Mouse (Mus musculus): ENCODE measurements at regions not wholly inside any gene's neighbourhood (a gene's known extent, or its start where the extent isn't known, plus 50 kb on each side); places are given as distances from the start of the nearest gene placed in this dataset.

GRCm38 (mm10) chr2:166216512-166216865 is 61.0 kb upstream of the Sulf2 start:
- 66% methylated on average over 11 of the region's 11 CpGs for WGBS
- H3K9ac ChIP-seq (replicated peaks; ENCODE audit: low read depth, low read length) = no peak overlapping the region
- no peak for ATAC-seq

DNA sequence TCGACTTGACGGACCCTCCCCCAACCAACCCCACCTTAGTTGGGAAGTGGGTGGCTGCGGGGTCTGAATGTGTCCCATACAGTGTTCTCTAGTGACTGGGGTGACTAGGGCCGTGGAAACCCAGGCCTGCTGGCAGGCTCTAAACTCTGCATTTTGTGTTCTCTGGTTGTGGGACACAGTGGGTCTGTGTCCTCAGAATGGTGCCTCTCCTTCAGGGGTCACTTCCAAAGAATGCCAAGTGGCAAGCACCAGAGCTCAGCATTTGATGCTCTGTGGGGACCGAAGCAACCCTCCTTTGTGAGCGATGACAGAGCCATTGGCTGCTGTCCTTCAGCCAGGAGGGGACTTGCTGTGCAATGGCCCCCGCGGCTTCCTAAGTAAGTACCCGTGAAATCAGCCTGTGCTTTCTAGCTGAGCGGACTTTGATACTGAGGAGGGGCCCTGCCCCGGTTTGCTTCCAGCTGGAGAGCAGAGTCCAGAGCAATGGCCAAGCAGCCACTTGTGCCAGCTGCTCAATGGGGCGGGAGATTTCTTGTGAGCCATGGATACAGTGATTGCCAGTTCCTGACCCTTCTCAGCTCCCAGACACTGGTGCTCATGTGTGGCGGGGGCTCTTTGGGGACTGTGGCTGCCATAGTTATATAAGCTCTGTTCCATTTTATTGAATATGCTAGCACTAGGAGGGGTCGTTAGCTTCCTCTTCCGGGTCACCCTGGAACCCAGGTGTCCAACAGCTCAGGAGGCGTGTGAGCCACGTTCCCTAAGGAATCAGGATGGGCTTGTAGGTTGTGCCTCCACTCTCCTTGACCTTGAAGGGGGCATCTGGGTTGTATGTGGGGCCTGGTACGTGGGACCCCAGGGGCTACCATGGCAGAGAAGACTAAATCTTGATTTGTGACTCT is 60.4 kb upstream of the Sulf2 start:
- H3K4me2 ChIP-seq (ENCODE audit: low read length) = no peak overlapping the region
- 52% methylated on average over 18 of the region's 18 CpGs for WGBS
- H3K36me3 ChIP-seq (ENCODE audit: control insufficient read depth, insufficient read depth) = no peaks in the 10 kb centered on the region
- H3K9ac ChIP-seq (replicated peaks; ENCODE audit: low read depth, low read length) = no peak overlapping the region
- H3K4me3 ChIP-seq (replicated peaks; ENCODE audit: low read length) = no peak overlapping the region
- no peak overlapping the region for H3K27ac ChIP-seq (ENCODE audit: low read length)
- ATAC-seq = peak; percentile 80
- no peaks in the 10 kb centered on the region; the same call in 1 of the 2 replicates for H3K27me3 ChIP-seq (replicated peaks; ENCODE audit: control insufficient read depth, insufficient read depth, low read length)
- H3K4me1 ChIP-seq (replicated peaks; ENCODE audit: control insufficient read depth, insufficient read depth, low read length) = peaks cover 13% of the 10 kb centered on the region
- no peaks in the 10 kb centered on the region for H3K9me3 ChIP-seq (ENCODE audit: control insufficient read depth, low read length)

More at GRCm38 (mm10) chr2:166216512-166216865, 61.0 kb upstream of the Sulf2 start:
- no peaks in the 10 kb centered on the region; the same call in 1 of the 2 replicates for H3K27me3 ChIP-seq (replicated peaks; ENCODE audit: control insufficient read depth, insufficient read depth, low read length)
- H3K4me2 ChIP-seq (ENCODE audit: low read length) = no peak overlapping the region
- H3K27ac ChIP-seq (ENCODE audit: low read length) = no peak overlapping the region
- H3K4me1 ChIP-seq (replicated peaks; ENCODE audit: control insufficient read depth, insufficient read depth, low read length) = peaks cover 13% of the 10 kb centered on the region
- no peaks in the 10 kb centered on the region for H3K36me3 ChIP-seq (ENCODE audit: control insufficient read depth, insufficient read depth)
- no peak overlapping the region for H3K4me3 ChIP-seq (replicated peaks; ENCODE audit: low read length)
- no peaks in the 10 kb centered on the region for H3K9me3 ChIP-seq (ENCODE audit: control insufficient read depth, low read length)

- H3K9ac ChIP-seq (replicated peaks; ENCODE audit: low read depth, low read length) = no peak overlapping the region
- no peaks in the 10 kb centered on the region; the same call in 1 of the 2 replicates for H3K27me3 ChIP-seq (replicated peaks; ENCODE audit: control insufficient read depth, insufficient read depth, low read length)
- peaks cover 13% of the 10 kb centered on the region for H3K4me1 ChIP-seq (replicated peaks; ENCODE audit: control insufficient read depth, insufficient read depth, low read length)
- H3K4me3 ChIP-seq (replicated peaks; ENCODE audit: low read length) = no peak overlapping the region
- no peak for ATAC-seq
- no peak overlapping the region for H3K4me2 ChIP-seq (ENCODE audit: low read length)
- WGBS = 70% methylated on average over 7 of the region's 7 CpGs
- no peaks in the 10 kb centered on the region for H3K36me3 ChIP-seq (ENCODE audit: control insufficient read depth, insufficient read depth)
- H3K27ac ChIP-seq (ENCODE audit: low read length) = no peak overlapping the region
- H3K9me3 ChIP-seq (ENCODE audit: control insufficient read depth, low read length) = no peaks in the 10 kb centered on the region
Observed at GRCm38 (mm10) chr2:166215191-166215590, 59.7 kb upstream of the Sulf2 start.

- Histone ChIP-seq H3K27ac (ENCODE audit: low read length) (no peak overlapping the region), H3K36me3 (ENCODE audit: control insufficient read depth, insufficient read depth) (no peaks in the 10 kb centered on the region), H3K9ac (replicated peaks; ENCODE audit: low read depth, low read length) (no peak overlapping the region), H3K27me3 (replicated peaks; ENCODE audit: control insufficient read depth, insufficient read depth, low read length) (no peaks in the 10 kb centered on the region), H3K4me3 (replicated peaks; ENCODE audit: low read length) (no peak overlapping the region), H3K4me1 (replicated peaks; ENCODE audit: control insufficient read depth, insufficient read depth, low read length) (peaks cover 9% of the 10 kb centered on the region), H3K4me2 (ENCODE audit: low read length) (no peak overlapping the region), H3K9me3 (ENCODE audit: control insufficient read depth, low read length) (no peaks in the 10 kb centered on the region)
- 76% methylated on average over 3 of the region's 3 CpGs for WGBS
- no peak for ATAC-seq
Observed at GRCm38 (mm10) chr2:166207145-166207508, 51.7 kb upstream of the Sulf2 start.

DNA sequence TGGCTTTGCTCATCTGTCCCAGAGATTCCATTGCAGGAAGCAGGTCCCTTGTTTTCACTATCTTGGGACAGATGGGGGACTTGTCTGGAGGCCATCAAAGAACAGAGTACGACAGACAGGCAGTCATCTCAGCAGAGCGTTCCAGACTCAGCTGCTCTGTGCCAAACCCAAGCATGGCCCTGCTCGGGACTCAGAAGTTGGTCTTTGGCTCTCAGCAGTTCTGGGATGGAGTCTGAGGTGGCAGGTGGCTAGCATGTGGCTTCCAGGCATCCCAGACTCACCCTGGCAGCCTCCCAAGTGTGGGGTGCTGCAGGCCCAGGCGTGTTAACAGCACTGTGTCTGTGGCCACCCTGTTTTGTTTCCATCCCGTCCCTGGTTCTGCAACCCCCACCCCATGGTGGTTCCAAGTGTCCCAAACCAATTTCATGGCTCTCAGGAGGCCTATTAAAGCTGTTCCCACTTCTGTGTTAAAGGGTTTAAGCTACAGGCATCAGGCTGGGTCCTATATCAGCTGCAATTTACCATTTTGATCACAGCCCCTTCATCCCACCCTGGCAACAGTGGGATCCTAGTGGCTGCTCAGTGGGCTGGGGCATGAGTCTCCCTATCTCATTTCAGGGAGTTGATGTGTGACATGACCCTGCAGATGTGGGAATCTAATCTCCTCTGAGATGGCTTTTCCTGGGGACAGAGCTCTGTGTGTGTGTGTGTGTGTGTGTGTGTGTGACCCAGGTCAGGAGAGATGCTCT is 51.1 kb upstream of the Sulf2 start:
- H3K4me2 ChIP-seq (ENCODE audit: low read length) = no peak overlapping the region
- no peaks in the 10 kb centered on the region for H3K27me3 ChIP-seq (replicated peaks; ENCODE audit: control insufficient read depth, insufficient read depth, low read length)
- ATAC-seq = peak; percentile 81
- no peaks in the 10 kb centered on the region for H3K36me3 ChIP-seq (ENCODE audit: control insufficient read depth, insufficient read depth)
- H3K4me3 ChIP-seq (replicated peaks; ENCODE audit: low read length) = no peak overlapping the region
- WGBS = 42% methylated on average over 5 of the region's 5 CpGs
- no peaks in the 10 kb centered on the region for H3K9me3 ChIP-seq (ENCODE audit: control insufficient read depth, low read length)
- no peak overlapping the region for H3K9ac ChIP-seq (replicated peaks; ENCODE audit: low read depth, low read length)
- peaks cover 9% of the 10 kb centered on the region for H3K4me1 ChIP-seq (replicated peaks; ENCODE audit: control insufficient read depth, insufficient read depth, low read length)
- H3K27ac ChIP-seq (ENCODE audit: low read length) = no peak overlapping the region; the same call in 1 of the 2 replicates

All from forebrain, embryonic 16.5 days (tissue).